Mouse (Mus musculus) ES-E14 (cell line): Measurements from ENCODE around the gene Traf3ip2. TPM values are rescaled to one million over a fixed set of nuclear protein-coding genes. Genes with fewer than 3 reads are reported as not detected.

Experiments
- DNase-seq: peaks from one replicate; pipeline ENCODE4 v3.0.0-alpha.2; 2013; ENCODE audit warnings: low read depth, low spot score
- H3K27ac ChIP-seq: 2 replicates; pipeline ENCODE4 v1.5.1; 2012; ENCODE audit warnings: low read depth, mild to moderate bottlenecking, low read length, moderate library complexity, mixed read lengths; ENCODE audit not compliant: poor library complexity, insufficient read depth, severe bottlenecking
- H3K36me3 ChIP-seq: 2 replicates; pipeline ENCODE4 v1.6.1; 2012; ENCODE audit warnings: mild to moderate bottlenecking, low read length, moderate library complexity, mixed read lengths; ENCODE audit not compliant: control insufficient read depth, poor library complexity, insufficient read depth, severe bottlenecking
- H3K4me1 ChIP-seq, 2 experiments: fragments of 150-350 bp in 1 of 2; sonication (generic) in 1 of 2; 2 replicates each; pipeline ENCODE4 v1.6.1; 2012; ENCODE audit warnings: low read length in 2 of 2, mild to moderate bottlenecking in 1 of 2, mixed read lengths in 1 of 2; ENCODE audit not compliant: control insufficient read depth in 2 of 2, insufficient read depth in 2 of 2, poor library complexity in 1 of 2
- H3K4me3 ChIP-seq, 2 experiments: fragments of 150-350 bp in 1 of 2; sonication (generic) in 1 of 2; 2 replicates each; pipeline ENCODE4 v1.5.1; 2012; ENCODE audit warnings: low read length in 2 of 2, low read depth in 1 of 2, mild to moderate bottlenecking in 1 of 2, mixed read lengths in 1 of 2; ENCODE audit not compliant: insufficient read depth in 1 of 2, poor library complexity in 1 of 2, severe bottlenecking in 1 of 2
- H3K9ac ChIP-seq: 2 replicates; pipeline ENCODE4 v1.6.1; 2012; ENCODE audit warnings: low read depth, mild to moderate bottlenecking, low read length, mixed read lengths; ENCODE audit not compliant: poor library complexity, insufficient read depth, severe bottlenecking
- H3K9me3 ChIP-seq: fragments of 150-350 bp; sonication (generic); 2 replicates; pipeline ENCODE4 v1.6.1; 2012; ENCODE audit warnings: low read depth, mild to moderate bottlenecking, low read length; ENCODE audit not compliant: control insufficient read depth, insufficient read depth
- CHD2 ChIP-seq: IDR thresholded peaks from 2 replicates; pipeline ENCODE4 v1.6.1; 2014; ENCODE audit warnings: mild to moderate bottlenecking, low read depth, low read length, inconsistent platforms
- HCFC1 ChIP-seq: IDR thresholded peaks from 2 replicates; pipeline ENCODE4 v1.6.1; 2012; ENCODE audit warnings: low read length, inconsistent platforms, borderline replicate concordance; ENCODE audit not compliant: insufficient read depth
- MAFK ChIP-seq: IDR thresholded peaks from 2 replicates; pipeline ENCODE4 v1.6.1; 2014; ENCODE audit warnings: mild to moderate bottlenecking, low read depth, low read length, inconsistent platforms; ENCODE audit not compliant: insufficient read depth
- ZC3H11A ChIP-seq: IDR thresholded peaks from 2 replicates; pipeline ENCODE4 v1.6.1; 2012; ENCODE audit warnings: low read depth, mild to moderate bottlenecking, inconsistent platforms, low read length, borderline replicate concordance
- ZNF384 ChIP-seq: IDR thresholded peaks from 2 replicates; pipeline ENCODE4 v1.6.1; 2012; ENCODE audit warnings: low read depth, low read length, inconsistent platforms
- in situ Hi-C, 2 experiments: fragments of 600-800 bp; cut with MboI; formaldehyde crosslinking; loops; one replicate each; pipeline ENCODE4 v1.15.1; 2025; ENCODE audit warnings: low sequenced_read_pairs in 2 of 2, inconsistent platforms in 1 of 2; ENCODE audit not compliant: unreplicated experiment in 2 of 2
- total RNA-seq: library from RNA; depleted of rRNA; stranded (reverse); fragments of 300-350 nt; gene quantifications from 2 replicates; pipeline ENCODE4 v1.2.3, GENCODE M21; 2012

The Traf3ip2 gene
- total RNA-seq, 1 experiment, result 9.2 TPM

GRCm38 (mm10) chr10:39639783-39640182 is 27.0 kb downstream of the Traf3ip2 start:
- H3K4me1 ChIP-seq, result peaks cover 0 to 5% of the 10 kb centered on the region in 2 experiments; a peak in 1 of 4 replicates
- no peak for TF ChIP-seq MAFK
- TF ChIP-seq HCFC1, result no peak
- no peak for TF ChIP-seq ZNF384
- TF ChIP-seq ZC3H11A, result no peak
- no peak for TF ChIP-seq CHD2
- in situ Hi-C loops, result no loop called here
- DNase-seq, result no peak
- no peak overlapping the region for H3K27ac ChIP-seq
- peaks cover 16% of the 10 kb centered on the region; the same call in 1 of the 2 replicates for H3K36me3 ChIP-seq
- H3K9ac ChIP-seq, result no peak overlapping the region
- no peak overlapping the region for H3K4me3 ChIP-seq
- H3K9me3 ChIP-seq, result no peaks in the 10 kb centered on the region

- Histone ChIP-seq H3K27ac (no peak overlapping the region), H3K9ac (no peak overlapping the region), H3K4me3 (no peak overlapping the region), H3K9me3 (no peaks in the 10 kb centered on the region), H3K4me1 (peaks cover 0 to 5% of the 10 kb centered on the region in 2 experiments; a peak in 1 of 4 replicates), H3K36me3 (peaks cover 15% of the 10 kb centered on the region; the same call in 1 of the 2 replicates)
- in situ Hi-C loops, result no loop called here
- TF ChIP-seq ZC3H11A (no peak), CHD2 (no peak), MAFK (no peak), HCFC1 (no peak), ZNF384 (no peak)
- DNase-seq, result no peak
Observed at GRCm38 (mm10) chr10:39640817-39641226, 28.1 kb downstream of the Traf3ip2 start.

- no peak overlapping the region for H3K9ac ChIP-seq
- no peak overlapping the region for H3K27ac ChIP-seq
- no peaks in the 10 kb centered on the region for H3K9me3 ChIP-seq
- no peak overlapping the region for H3K4me3 ChIP-seq
- no peak for TF ChIP-seq MAFK
- TF ChIP-seq ZNF384, result no peak
- DNase-seq, result no peak
- in situ Hi-C loops, result no loop called here
- peaks cover 1 to 2% of the 10 kb centered on the region in 2 experiments; a peak in 3 of 4 replicates for H3K4me1 ChIP-seq
- H3K36me3 ChIP-seq, result peaks cover 8% of the 10 kb centered on the region; the same call in 1 of the 2 replicates
Observed at GRCm38 (mm10) chr10:39645789-39646628, 33.3 kb downstream of the Traf3ip2 start.

GRCm38 (mm10) chr10:39646629-39647019 is 33.9 kb downstream of the Traf3ip2 start:
- Histone ChIP-seq H3K9me3 (no peaks in the 10 kb centered on the region), H3K4me1 (peaks cover 2 to 3% of the 10 kb centered on the region in 2 experiments; a peak in 3 of 4 replicates), H3K27ac (no peak overlapping the region), H3K36me3 (peaks cover 12% of the 10 kb centered on the region; the same call in 1 of the 2 replicates), H3K4me3 (no peak overlapping the region), H3K9ac (no peak overlapping the region)
- in situ Hi-C loops, result no loop called here
- TF ChIP-seq MAFK, result no peak
- no peak for DNase-seq

- Histone ChIP-seq H3K9me3 (no peaks in the 10 kb centered on the region), H3K4me3 (no peak overlapping the region), H3K9ac (no peak overlapping the region), H3K36me3 (peaks cover 14% of the 10 kb centered on the region), H3K4me1 (peaks cover 2 to 3% of the 10 kb centered on the region in 2 experiments; a peak in 3 of 4 replicates), H3K27ac (no peak overlapping the region)
- TF ChIP-seq ZNF384, result no peak
- TF ChIP-seq HCFC1, result no peak
- TF ChIP-seq CHD2, result no peak
- no peak for TF ChIP-seq ZC3H11A
- in situ Hi-C loops, result no loop called here
- no peak for DNase-seq
Observed at GRCm38 (mm10) chr10:39647118-39647517, 34.4 kb downstream of the Traf3ip2 start.
